In the genomic region with DNA sequence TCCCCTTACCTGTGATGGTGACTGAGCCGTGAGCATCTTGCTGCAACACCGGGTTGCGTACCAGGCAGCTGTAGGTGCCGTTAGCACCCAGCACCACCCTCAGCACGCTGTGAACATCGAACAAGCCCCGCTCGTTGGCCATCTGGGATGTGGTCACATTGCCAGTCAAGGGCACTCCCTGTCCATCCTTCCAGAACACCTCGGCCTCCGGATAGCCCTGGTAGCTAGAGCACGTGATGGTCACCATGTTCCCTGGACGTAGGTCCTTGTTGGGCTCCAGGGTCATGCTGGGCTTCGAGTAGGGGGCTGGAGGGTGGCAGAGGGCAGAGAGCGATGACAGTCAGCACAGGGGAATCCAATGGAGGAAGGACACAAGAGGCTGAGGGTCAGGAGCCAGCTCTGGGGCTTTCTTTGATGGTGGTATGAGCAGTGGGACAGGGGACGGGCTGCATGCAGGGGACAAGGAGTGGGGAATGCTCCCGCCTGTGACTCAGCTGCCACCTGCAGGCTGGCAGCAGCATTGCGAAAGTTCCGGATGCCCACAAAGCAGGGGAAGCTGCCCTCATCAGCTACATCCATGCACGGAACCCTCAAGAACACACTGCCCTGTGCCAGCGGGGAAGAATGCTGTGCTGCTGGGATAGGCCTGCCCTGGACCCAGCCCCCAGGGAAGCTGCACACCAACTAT, we compare ENCODE assay signal across 8 mouse cellular contexts. TPM values are rescaled to one million over a fixed set of nuclear protein-coding genes. Genes with fewer than 3 reads are reported as not detected.
DNase-seq lines count a peak whose midpoint lies in the region; ATAC-seq lines count a peak whose summit lies in the region.

No protein-coding gene starts in this region.

- no peaks in the 10 kb centered on the region for H3K9me3 ChIP-seq in forebrain, embryonic 12.5 days

- H3K9ac ChIP-seq in forebrain, embryonic 12.5 days = no peak overlapping the region

- H3K4me1 ChIP-seq in forebrain, embryonic 12.5 days = no peaks in the 10 kb centered on the region

- peak; percentile 38 for ATAC-seq in frontal cortex, adult (ENCODE audit: low TSS enrichment)
- peak; percentile 69 for ATAC-seq in forebrain, embryonic 12.5 days (ENCODE audit: low FRiP score)

- peaks cover 39% of the 10 kb centered on the region for H3K36me3 ChIP-seq in forebrain, embryonic 12.5 days (replicated peaks)

- no peak overlapping the region for H3K4me2 ChIP-seq in forebrain, embryonic 12.5 days

- no peak overlapping the region for H3K4me3 ChIP-seq in forebrain, embryonic 12.5 days (replicated peaks)

- no peaks in the 10 kb centered on the region for H3K27me3 ChIP-seq in forebrain, embryonic 12.5 days

- no peak for DNase-seq in frontal cortex, postnatal 25 days (ENCODE audit: low spot score in 2 of 2)
- DNase-seq in ovary, postnatal 36 days (ENCODE audit: low spot score) = peak; percentile 31
- no peak for DNase-seq in ovary, adult 18-20 months (ENCODE audit: low spot score)
- peak; percentile 41 to 44 for DNase-seq in lung, postnatal 4 days
- peak; percentile 35 to 68 for DNase-seq in spleen, postnatal 4 days (ENCODE audit: low spot score in 2 of 2)
- no peak for DNase-seq in urinary bladder, postnatal 4 days (ENCODE audit: low spot score in 2 of 2)

- 82% methylated on average over 20 of the region's 20 CpGs for WGBS in forebrain, embryonic 12.5 days

- no peak overlapping the region for H3K27ac ChIP-seq in forebrain, embryonic 12.5 days

RNA-seq across cellular contexts. Expression of a gene that starts 19.6 kb away (rescaled TPM):
- polyA plus RNA-seq in forebrain, embryonic 12.5 days (2016; fragmentation: Nextera tagmentation; extraction: Ambion mirVana) = 32.2 and 35.9 TPM in 2 replicates

RNA-seq across cellular contexts. Expression of a gene that starts 46.4 kb away (rescaled TPM):
- 69.6 and 71.6 TPM in 2 replicates for polyA plus RNA-seq in forebrain, embryonic 12.5 days (2016; fragmentation: Nextera tagmentation; extraction: Ambion mirVana)

RNA-seq across cellular contexts. Expression of a gene that starts 47.2 kb away (rescaled TPM):
- 4.0 and 4.7 TPM in 2 replicates for polyA plus RNA-seq in forebrain, embryonic 12.5 days (2016; fragmentation: Nextera tagmentation; extraction: Ambion mirVana)

Comparison
In these comparisons a context has a peak if more than half of its experiments do, and no peak if none do; other contexts are left out.
1. DNase-seq: peak in ovary, postnatal 36 days (single experiment), lung, postnatal 4 days (2 of 2) and spleen, postnatal 4 days (2 of 2); none in frontal cortex, postnatal 25 days (0 of 2), ovary, adult 18-20 months (single experiment) and urinary bladder, postnatal 4 days (0 of 2).